ENCODE assay signal across 27 mouse cellular contexts in the genomic region with DNA sequence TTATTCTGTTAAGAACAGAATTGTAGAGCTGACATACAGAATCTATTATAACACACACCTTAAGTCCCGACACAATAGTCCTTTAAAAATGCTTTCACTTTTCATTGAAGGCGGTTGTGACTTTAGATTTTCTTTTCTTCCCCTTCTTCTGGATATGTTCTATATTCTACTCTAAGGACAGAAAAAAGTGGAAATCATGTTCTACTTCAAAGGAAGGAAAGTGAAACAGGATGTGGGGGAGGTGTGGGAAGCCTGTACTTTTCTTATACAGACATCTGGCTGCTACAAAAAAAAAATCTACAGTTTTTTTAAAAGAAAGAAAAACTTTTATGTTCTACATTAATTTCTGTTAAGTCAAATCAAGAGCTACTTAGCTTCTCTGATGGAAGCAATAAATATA.
DNase-seq lines count a peak whose midpoint lies in the region; TF ChIP-seq lines count a peak whose summit lies in the region.
"Had no signal": no experiment of that assay in that cellular context is flagged by ENCODE, and none has a peak within 500 bp of the region (broad histone marks: within the 10 kb centered on the region; RNA-seq: fewer than 3 reads in every experiment).

No protein-coding gene starts in this region.

- peak overlapping the region; percentile 42; the same call in 1 of the 2 replicates for H3K27ac ChIP-seq in left cerebral cortex, adult 2 months
- H3K27ac ChIP-seq in layer of hippocampus, adult 2 months = no peak overlapping the region
- H3K27ac ChIP-seq: embryonic facial prominence, embryonic 10.5 days; embryonic facial prominence, embryonic 15.5 days; forebrain, embryonic 12.5 days; hindbrain, embryonic 10.5 days; hindbrain, embryonic 15.5 days; kidney, embryonic 15.5 days; lung, embryonic 15.5 days; midbrain, embryonic 10.5 days; midbrain, embryonic 15.5 days; stomach, embryonic 15.5 days had no signal

- DNase-seq in left cerebral cortex, adult 2 months (ENCODE audit: extremely low spot score in 1 of 2, low spot score in 2 of 2) = peak in 1 of 2 experiments; percentile 7
- DNase-seq in left cerebral cortex, postnatal 4 days = no peak
- peak; percentile 5 to 8 for DNase-seq in right cerebral cortex, adult 2 months (ENCODE audit: low spot score in 2 of 2)
- DNase-seq in right cerebral cortex, postnatal 14 days = no peak
- DNase-seq in CD4-positive, CD25-positive, alpha-beta regulatory T cell, adult 2 months (ENCODE audit: low read depth, low spot score) = peak; percentile 2
- DNase-seq in hindlimb bud, embryonic 11.5 days (ENCODE audit: extremely low spot score, low read depth, low spot score) = peak; percentile 1
- DNase-seq in layer of hippocampus, adult 2 months (ENCODE audit: low spot score in 2 of 2) = no peak
- no peak for DNase-seq in kidney, postnatal 10 days
- DNase-seq: adrenal gland, adult 8-10 months; cerebellum, adult 8-10 months; cerebellum, postnatal 25 days; forebrain, postnatal 0 days; gastrocnemius, postnatal 14 days; heart, postnatal 14 days; kidney, adult 18-20 months; kidney, postnatal 4 days; layer of hippocampus, postnatal 36 days had no signal

- intact Hi-C loops in left cerebral cortex, adult 2 months (cut with DNase I) = loop anchor here (10.0 kb wide), 1 partner anchor 263 kb away; no protein-coding TSS in a partner anchor
- intact Hi-C loops in left cerebral cortex, postnatal 4 days (cut with DNase I) = no loop called here

- no peak for TF ChIP-seq CTCF in left cerebral cortex, adult 2 months (IDR thresholded peaks at IDR 0.05)
- TF ChIP-seq CTCF in layer of hippocampus, adult 2 months (conservative IDR thresholded peaks at IDR 0.05) = no peak

- no peak overlapping the region for H3K4me3 ChIP-seq in left cerebral cortex, adult 2 months
- H3K4me3 ChIP-seq in layer of hippocampus, adult 2 months = no peak overlapping the region
- H3K4me3 ChIP-seq: embryonic facial prominence, embryonic 10.5 days; embryonic facial prominence, embryonic 15.5 days; forebrain, embryonic 12.5 days; hindbrain, embryonic 10.5 days; hindbrain, embryonic 15.5 days; kidney, embryonic 15.5 days; lung, embryonic 15.5 days; midbrain, embryonic 10.5 days; midbrain, embryonic 15.5 days; stomach, embryonic 15.5 days had no signal

Comparison
In these comparisons a context has a peak if more than half of its experiments do, and no peak if none do; other contexts are left out.
1. DNase-seq: peak in right cerebral cortex, adult 2 months (2 of 2), CD4-positive, CD25-positive, alpha-beta regulatory T cell, adult 2 months (single experiment) and hindlimb bud, embryonic 11.5 days (single experiment); none in left cerebral cortex, postnatal 4 days (single experiment), right cerebral cortex, postnatal 14 days (single experiment), layer of hippocampus, adult 2 months (0 of 2) and kidney, postnatal 10 days (single experiment).